Comparison of ENCODE assay signal across 24 mouse cellular contexts in genomic region chr11:93696096-93696890, GRCm38 (mm10).
DNase-seq lines count a peak whose midpoint lies in the region; ATAC-seq and TF ChIP-seq lines count a peak whose summit lies in the region.
"Had no signal": no experiment of that assay in that cellular context is flagged by ENCODE, and none has a peak within 500 bp of the region (broad histone marks: within the 10 kb centered on the region; RNA-seq: fewer than 3 reads in every experiment).

No protein-coding gene starts in this region.

- ATAC-seq in neural tube, embryonic 15.5 days (ENCODE audit: low FRiP score), result no peak
- ATAC-seq: CD4-positive, CD25-positive, alpha-beta regulatory T cell, adult 4 months; forebrain, embryonic 14.5 days; hindbrain, embryonic 16.5 days; intestine, embryonic 15.5 days had no signal

- no peaks in the 10 kb centered on the region for H3K4me1 ChIP-seq in forebrain, embryonic 10.5 days
- no peaks in the 10 kb centered on the region for H3K4me1 ChIP-seq in neural tube, embryonic 15.5 days
- H3K4me1 ChIP-seq: hindbrain, embryonic 10.5 days; intestine, embryonic 15.5 days; limb, embryonic 12.5 days; liver, embryonic 15.5 days; neural tube, embryonic 13.5 days; stomach, embryonic 15.5 days had no signal

- TF ChIP-seq CTCF in left cerebral cortex, adult 2 months (IDR thresholded peaks at IDR 0.05), result no peak

- H3K4me3 ChIP-seq in left cerebral cortex, adult 2 months, result no peak overlapping the region
- no peak overlapping the region for H3K4me3 ChIP-seq in forebrain, embryonic 10.5 days
- no peak overlapping the region for H3K4me3 ChIP-seq in neural tube, embryonic 15.5 days (replicated peaks)
- H3K4me3 ChIP-seq: gastrocnemius, adult 2 months; hindbrain, embryonic 10.5 days; intestine, embryonic 15.5 days; limb, embryonic 12.5 days; liver, embryonic 15.5 days; neural tube, embryonic 13.5 days; stomach, embryonic 15.5 days had no signal

- DNase-seq in left cerebral cortex, postnatal 4 days, result peak; percentile 15
- no peak for DNase-seq in left cerebral cortex, adult 2 months (ENCODE audit: extremely low spot score in 1 of 2, low spot score in 2 of 2)
- DNase-seq in cerebellum, adult 11-12 months, result peak; percentile 93
- DNase-seq in cerebellum, adult 9-11 months, result peak; percentile 95
- DNase-seq in forebrain, embryonic 10.5 days (ENCODE audit: extremely low spot score, low spot score), result no peak
- no peak for DNase-seq in retina, embryonic 14.5 days (ENCODE audit: low spot score)
- DNase-seq: adrenal gland, postnatal 36 days; gastrocnemius, adult 2 months; heart, postnatal 14 days; kidney, adult 9 months; kidney, postnatal 10 days; right cerebral cortex, postnatal 25 days had no signal

- H3K27ac ChIP-seq in left cerebral cortex, adult 2 months, result no peak overlapping the region
- no peak overlapping the region for H3K27ac ChIP-seq in forebrain, embryonic 10.5 days
- no peak overlapping the region for H3K27ac ChIP-seq in neural tube, embryonic 15.5 days (replicated peaks)
- H3K27ac ChIP-seq: gastrocnemius, adult 2 months; hindbrain, embryonic 10.5 days; intestine, embryonic 15.5 days; limb, embryonic 12.5 days; liver, embryonic 15.5 days; neural tube, embryonic 13.5 days; stomach, embryonic 15.5 days had no signal

- WGBS in forebrain, embryonic 10.5 days, result 91% methylated on average over 12 of the region's 12 CpGs
- 82% methylated on average over 12 of the region's 12 CpGs for WGBS in neural tube, embryonic 15.5 days

- no peaks in the 10 kb centered on the region for H3K36me3 ChIP-seq in forebrain, embryonic 10.5 days (replicated peaks)
- H3K36me3 ChIP-seq in neural tube, embryonic 15.5 days, result no peaks in the 10 kb centered on the region
- H3K36me3 ChIP-seq: hindbrain, embryonic 10.5 days; intestine, embryonic 15.5 days; limb, embryonic 12.5 days; liver, embryonic 15.5 days; neural tube, embryonic 13.5 days; stomach, embryonic 15.5 days had no signal

- no peaks in the 10 kb centered on the region for H3K9me3 ChIP-seq in forebrain, embryonic 10.5 days
- no peaks in the 10 kb centered on the region for H3K9me3 ChIP-seq in neural tube, embryonic 15.5 days (replicated peaks)
- H3K9me3 ChIP-seq: hindbrain, embryonic 10.5 days; intestine, embryonic 15.5 days; limb, embryonic 12.5 days; liver, embryonic 15.5 days; neural tube, embryonic 13.5 days; stomach, embryonic 15.5 days had no signal

- H3K4me2 ChIP-seq in neural tube, embryonic 15.5 days, result no peak overlapping the region
- H3K4me2 ChIP-seq: intestine, embryonic 15.5 days; limb, embryonic 12.5 days; liver, embryonic 15.5 days; lung, embryonic 14.5 days; midbrain, embryonic 11.5 days; neural tube, embryonic 13.5 days; stomach, embryonic 15.5 days had no signal

- intact Hi-C loops in left cerebral cortex, postnatal 4 days (cut with DNase I), result no loop called here
- intact Hi-C loops in left cerebral cortex, adult 2 months (cut with DNase I), result no loop called here

- no peaks in the 10 kb centered on the region for H3K27me3 ChIP-seq in forebrain, embryonic 10.5 days (ENCODE audit: poor library complexity, severe bottlenecking)
- H3K27me3 ChIP-seq in neural tube, embryonic 15.5 days (replicated peaks), result no peaks in the 10 kb centered on the region
- H3K27me3 ChIP-seq: intestine, embryonic 15.5 days; limb, embryonic 12.5 days; liver, embryonic 15.5 days; neural tube, embryonic 13.5 days; stomach, embryonic 15.5 days had no signal

- no peak overlapping the region for H3K9ac ChIP-seq in neural tube, embryonic 15.5 days (replicated peaks)
- H3K9ac ChIP-seq: intestine, embryonic 15.5 days; limb, embryonic 12.5 days; liver, embryonic 15.5 days; lung, embryonic 14.5 days; neural tube, embryonic 13.5 days; stomach, embryonic 15.5 days had no signal

Comparison
In these comparisons a context has a peak if more than half of its experiments do, and no peak if none do; other contexts are left out.
1. DNase-seq: peak in left cerebral cortex, postnatal 4 days (single experiment), cerebellum, adult 11-12 months (single experiment) and cerebellum, adult 9-11 months (single experiment); none in left cerebral cortex, adult 2 months (0 of 2), forebrain, embryonic 10.5 days (single experiment) and retina, embryonic 14.5 days (single experiment).